Mouse (Mus musculus): ENCODE data around the gene Olfr1342. TPM values are rescaled to one million over a fixed set of nuclear protein-coding genes. Genes with fewer than 3 reads are reported as not detected.

The Olfr1342 gene
- polyA plus RNA-seq, 1 experiment = not detected

DNA sequence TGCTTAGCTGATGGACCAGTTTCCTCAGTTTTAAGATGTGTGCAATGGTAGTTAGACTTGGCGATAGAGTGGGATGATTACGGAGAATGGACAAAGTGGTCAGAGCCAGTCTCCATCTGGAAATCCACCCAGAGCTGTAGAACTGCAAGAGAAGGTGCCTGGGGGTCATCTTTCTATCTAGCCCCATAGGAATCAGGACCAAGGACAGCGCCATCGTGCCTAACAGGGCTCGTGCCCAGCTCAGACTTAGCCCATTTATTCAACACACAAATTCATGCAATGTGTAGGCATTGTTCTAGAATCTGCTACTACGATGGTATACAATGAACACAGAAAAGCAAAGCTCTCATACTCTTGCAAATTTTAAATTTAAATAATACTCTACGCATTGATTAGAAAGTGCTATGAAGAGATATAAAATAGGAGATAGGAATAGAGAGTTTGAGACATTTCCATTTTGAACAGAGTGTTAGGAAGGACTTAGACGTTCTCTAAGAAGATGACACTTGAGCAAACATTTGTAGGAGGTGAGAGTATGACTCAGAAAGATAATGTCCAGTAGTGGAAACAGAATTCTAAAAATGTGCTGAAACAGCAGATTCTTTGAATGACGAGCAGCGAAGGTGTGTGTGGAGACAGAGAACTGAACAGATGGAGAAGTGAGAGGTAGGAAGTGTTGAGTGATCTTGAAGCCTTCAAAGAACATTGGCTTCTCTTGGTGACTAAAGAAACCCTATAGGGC is 29.4 kb upstream of the Olfr1342 start:
- no peaks in the 10 kb centered on the region for H3K79me3 ChIP-seq (ENCODE audit: low read depth)
- no peak overlapping the region for H3ac ChIP-seq (ENCODE audit: control insufficient read depth, insufficient read length, low read depth)
- H3K79me2 ChIP-seq (ENCODE audit: control insufficient read depth, insufficient read depth) = no peaks in the 10 kb centered on the region
- no peaks in the 10 kb centered on the region for H3K36me3 ChIP-seq (ENCODE audit: control insufficient read depth, insufficient read depth)
- H3K27me3 ChIP-seq (ENCODE audit: control insufficient read depth, insufficient read depth, insufficient read length) = no peaks in the 10 kb centered on the region
- H3K4me3 ChIP-seq (ENCODE audit: insufficient read depth, poor library complexity, severe bottlenecking) = no peak overlapping the region
- TF ChIP-seq FOSL1 (IDR thresholded peaks at IDR 0.05; ENCODE audit: insufficient read depth, low read length, poor library complexity, severe bottlenecking) (no peak), MYOD1 (IDR thresholded peaks at IDR 0.05; ENCODE audit: control insufficient read depth, insufficient read length, low read depth) (no peak), MYOG (IDR thresholded peaks at IDR 0.05; ENCODE audit: control insufficient read depth, extremely low read depth, insufficient read length) (no peak), USF1 (IDR thresholded peaks at IDR 0.05; ENCODE audit: low read depth) (no peak), MAX (IDR thresholded peaks at IDR 0.05) (no peak), CTCF (IDR thresholded peaks at IDR 0.05; ENCODE audit: control insufficient read depth, insufficient read depth, insufficient read length) (no peak), CEBPB (IDR thresholded peaks at IDR 0.05; ENCODE audit: low read depth) (no peak)

DNA sequence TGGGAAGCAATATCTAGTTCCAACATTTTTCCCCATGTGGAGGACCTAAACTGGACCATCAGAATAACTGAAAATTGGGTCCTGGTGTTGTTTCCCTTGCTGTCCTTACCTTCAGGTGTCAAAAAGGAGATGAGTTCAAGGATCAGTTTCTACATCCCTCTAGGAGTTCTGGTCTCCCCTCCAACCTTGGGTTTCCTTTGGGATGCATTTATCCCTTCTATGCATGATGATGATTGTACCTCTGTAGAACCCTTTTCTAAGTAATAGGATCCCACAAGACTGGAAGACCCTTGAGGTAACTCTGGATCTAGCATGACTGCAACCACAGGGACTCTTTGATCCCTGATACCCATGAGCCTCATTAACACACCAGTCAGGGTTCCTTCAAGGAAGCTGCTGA is 27.3 kb upstream of the Olfr1342 start, which contains the start of gene Olfr1340:
Gene Olfr1340, plus strand, starts transcription at position 301 of the 400 bp plus-strand sequence.
- H3K4me3 ChIP-seq (ENCODE audit: insufficient read depth, poor library complexity, severe bottlenecking) = no peak within 1 kb of the TSS
- no peaks in the 10 kb centered on the region for H3K79me3 ChIP-seq (ENCODE audit: low read depth)
- no peaks in the 10 kb centered on the region for H3K36me3 ChIP-seq (ENCODE audit: control insufficient read depth, insufficient read depth)
- H3ac ChIP-seq (ENCODE audit: control insufficient read depth, insufficient read length, low read depth) = no peak within 1 kb of the TSS
- H3K79me2 ChIP-seq (ENCODE audit: control insufficient read depth, insufficient read depth) = no peaks in the 10 kb centered on the region
- no peak for TF ChIP-seq CEBPB (IDR thresholded peaks at IDR 0.05; ENCODE audit: low read depth)
- TF ChIP-seq FOSL1 (IDR thresholded peaks at IDR 0.05; ENCODE audit: insufficient read depth, low read length, poor library complexity, severe bottlenecking) = no peak
- H3K27me3 ChIP-seq (ENCODE audit: control insufficient read depth, insufficient read depth, insufficient read length) = no peaks in the 10 kb centered on the region

DNA sequence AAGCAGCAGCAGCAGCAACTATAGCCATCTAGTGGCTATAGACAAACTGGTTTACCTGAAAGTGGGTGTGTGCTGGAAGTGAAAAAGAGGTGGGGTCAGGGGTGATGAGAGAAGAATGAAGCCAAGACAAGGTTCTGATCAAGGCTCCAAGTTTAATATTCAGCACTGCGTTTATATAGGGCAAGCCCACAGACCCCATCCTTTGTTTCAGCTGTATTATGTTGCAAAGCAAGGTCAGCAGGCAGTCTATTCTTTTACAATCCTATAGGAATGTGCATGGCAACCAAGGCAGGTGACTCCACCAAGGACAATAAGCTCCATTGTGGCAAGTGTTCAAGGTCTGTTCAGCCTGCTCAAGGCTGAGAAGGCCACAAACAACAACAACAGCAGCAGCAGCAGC is 19.1 kb upstream of the Olfr1342 start:
- Histone ChIP-seq H3K4me3 (ENCODE audit: insufficient read depth, poor library complexity, severe bottlenecking) (no peak overlapping the region), H3K79me2 (ENCODE audit: control insufficient read depth, insufficient read depth) (no peaks in the 10 kb centered on the region), H3K36me3 (ENCODE audit: control insufficient read depth, insufficient read depth) (no peaks in the 10 kb centered on the region), H3K27me3 (ENCODE audit: control insufficient read depth, insufficient read depth, insufficient read length) (no peaks in the 10 kb centered on the region), H3K79me3 (ENCODE audit: low read depth) (no peaks in the 10 kb centered on the region), H3ac (ENCODE audit: control insufficient read depth, insufficient read length, low read depth) (no peak overlapping the region)
- TF ChIP-seq CEBPB (IDR thresholded peaks at IDR 0.05; ENCODE audit: low read depth) (no peak), USF1 (IDR thresholded peaks at IDR 0.05; ENCODE audit: low read depth) (no peak), MYOD1 (IDR thresholded peaks at IDR 0.05; ENCODE audit: control insufficient read depth, insufficient read length, low read depth) (no peak), CTCF (IDR thresholded peaks at IDR 0.05; ENCODE audit: control insufficient read depth, insufficient read depth, insufficient read length) (no peak), FOSL1 (IDR thresholded peaks at IDR 0.05; ENCODE audit: insufficient read depth, low read length, poor library complexity, severe bottlenecking) (no peak), MYOG (IDR thresholded peaks at IDR 0.05; ENCODE audit: control insufficient read depth, extremely low read depth, insufficient read length) (no peak), MAX (IDR thresholded peaks at IDR 0.05) (no peak)

DNA sequence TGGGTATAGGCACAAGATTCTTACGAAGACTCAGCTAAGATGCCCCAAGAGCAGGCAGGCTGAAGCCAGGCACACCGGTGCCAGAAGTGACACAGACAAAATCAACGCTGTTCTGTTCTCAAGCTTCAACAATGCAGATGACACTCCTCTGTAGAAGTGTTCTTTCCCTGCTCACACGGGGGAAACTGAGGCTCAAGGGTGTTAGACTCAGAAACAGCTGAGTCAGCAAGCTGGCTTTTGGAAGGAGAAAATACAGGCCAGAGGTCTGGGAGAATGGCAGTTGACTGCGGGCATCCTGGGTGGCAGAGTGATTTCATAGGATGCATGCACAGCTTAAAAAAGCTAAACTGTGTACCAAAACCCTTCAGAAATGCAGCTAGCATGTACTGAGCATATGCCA is 15.5 kb upstream of the Olfr1342 start:
- Histone ChIP-seq H3K36me3 (ENCODE audit: control insufficient read depth, insufficient read depth) (no peaks in the 10 kb centered on the region), H3K4me3 (ENCODE audit: insufficient read depth, poor library complexity, severe bottlenecking) (no peak overlapping the region), H3K79me2 (ENCODE audit: control insufficient read depth, insufficient read depth) (no peaks in the 10 kb centered on the region), H3ac (ENCODE audit: control insufficient read depth, insufficient read length, low read depth) (no peak overlapping the region), H3K79me3 (ENCODE audit: low read depth) (no peaks in the 10 kb centered on the region), H3K27me3 (ENCODE audit: control insufficient read depth, insufficient read depth, insufficient read length) (no peaks in the 10 kb centered on the region)
- no peak for TF ChIP-seq MAX (IDR thresholded peaks at IDR 0.05)
- no peak for TF ChIP-seq CTCF (IDR thresholded peaks at IDR 0.05; ENCODE audit: control insufficient read depth, insufficient read depth, insufficient read length)
- TF ChIP-seq MYOG (IDR thresholded peaks at IDR 0.05; ENCODE audit: control insufficient read depth, extremely low read depth, insufficient read length) = no peak
- TF ChIP-seq USF1 (IDR thresholded peaks at IDR 0.05; ENCODE audit: low read depth) = no peak
- TF ChIP-seq FOSL1 (IDR thresholded peaks at IDR 0.05; ENCODE audit: insufficient read depth, low read length, poor library complexity, severe bottlenecking) = no peak
- no peak for TF ChIP-seq MYOD1 (IDR thresholded peaks at IDR 0.05; ENCODE audit: control insufficient read depth, insufficient read length, low read depth)
- TF ChIP-seq CEBPB (IDR thresholded peaks at IDR 0.05; ENCODE audit: low read depth) = no peak

DNA sequence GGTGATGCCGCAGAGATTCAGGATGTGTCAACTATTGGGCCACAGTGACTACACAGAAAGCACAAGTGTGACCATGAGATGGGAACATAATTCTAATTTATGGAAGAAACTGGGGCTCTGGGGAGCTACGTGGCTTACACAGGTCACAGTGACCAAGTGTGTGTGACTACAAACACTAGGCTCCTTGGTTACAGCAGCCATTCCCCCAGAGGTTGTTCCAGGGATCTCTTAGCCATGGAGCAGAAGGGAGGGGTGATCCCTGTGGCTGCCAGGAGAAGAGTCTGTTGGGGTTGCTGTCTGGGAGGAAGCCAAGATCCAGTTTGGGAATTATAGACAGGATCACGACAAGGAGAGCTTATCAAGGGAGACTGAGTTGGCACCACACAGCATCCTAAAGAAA is 10.7 kb upstream of the Olfr1342 start, which contains the start of gene Olfr1341:
Gene Olfr1341, plus strand, starts transcription at position 301 of the 400 bp plus-strand sequence.
- no peak within 1 kb of the TSS for H3ac ChIP-seq (ENCODE audit: control insufficient read depth, insufficient read length, low read depth)
- no peak for TF ChIP-seq USF1 (IDR thresholded peaks at IDR 0.05; ENCODE audit: low read depth)
- TF ChIP-seq MYOG (IDR thresholded peaks at IDR 0.05; ENCODE audit: control insufficient read depth, extremely low read depth, insufficient read length) = no peak
- TF ChIP-seq CTCF (IDR thresholded peaks at IDR 0.05; ENCODE audit: control insufficient read depth, insufficient read depth, insufficient read length) = no peak
- no peak for TF ChIP-seq MAX (IDR thresholded peaks at IDR 0.05)
- no peak for TF ChIP-seq CEBPB (IDR thresholded peaks at IDR 0.05; ENCODE audit: low read depth)
- no peak for TF ChIP-seq FOSL1 (IDR thresholded peaks at IDR 0.05; ENCODE audit: insufficient read depth, low read length, poor library complexity, severe bottlenecking)
- no peak for TF ChIP-seq MYOD1 (IDR thresholded peaks at IDR 0.05; ENCODE audit: control insufficient read depth, insufficient read length, low read depth)
- no peak within 1 kb of the TSS for H3K4me3 ChIP-seq (ENCODE audit: insufficient read depth, poor library complexity, severe bottlenecking)
- H3K36me3 ChIP-seq (ENCODE audit: control insufficient read depth, insufficient read depth) = no peaks in the 10 kb centered on the region
- no peaks in the 10 kb centered on the region for H3K79me3 ChIP-seq (ENCODE audit: low read depth)
- H3K27me3 ChIP-seq (ENCODE audit: control insufficient read depth, insufficient read depth, insufficient read length) = no peaks in the 10 kb centered on the region
- H3K79me2 ChIP-seq (ENCODE audit: control insufficient read depth, insufficient read depth) = no peaks in the 10 kb centered on the region

All from C2C12 (cell line).